18 mouse cellular contexts compared by ENCODE assay signal in the genomic region with DNA sequence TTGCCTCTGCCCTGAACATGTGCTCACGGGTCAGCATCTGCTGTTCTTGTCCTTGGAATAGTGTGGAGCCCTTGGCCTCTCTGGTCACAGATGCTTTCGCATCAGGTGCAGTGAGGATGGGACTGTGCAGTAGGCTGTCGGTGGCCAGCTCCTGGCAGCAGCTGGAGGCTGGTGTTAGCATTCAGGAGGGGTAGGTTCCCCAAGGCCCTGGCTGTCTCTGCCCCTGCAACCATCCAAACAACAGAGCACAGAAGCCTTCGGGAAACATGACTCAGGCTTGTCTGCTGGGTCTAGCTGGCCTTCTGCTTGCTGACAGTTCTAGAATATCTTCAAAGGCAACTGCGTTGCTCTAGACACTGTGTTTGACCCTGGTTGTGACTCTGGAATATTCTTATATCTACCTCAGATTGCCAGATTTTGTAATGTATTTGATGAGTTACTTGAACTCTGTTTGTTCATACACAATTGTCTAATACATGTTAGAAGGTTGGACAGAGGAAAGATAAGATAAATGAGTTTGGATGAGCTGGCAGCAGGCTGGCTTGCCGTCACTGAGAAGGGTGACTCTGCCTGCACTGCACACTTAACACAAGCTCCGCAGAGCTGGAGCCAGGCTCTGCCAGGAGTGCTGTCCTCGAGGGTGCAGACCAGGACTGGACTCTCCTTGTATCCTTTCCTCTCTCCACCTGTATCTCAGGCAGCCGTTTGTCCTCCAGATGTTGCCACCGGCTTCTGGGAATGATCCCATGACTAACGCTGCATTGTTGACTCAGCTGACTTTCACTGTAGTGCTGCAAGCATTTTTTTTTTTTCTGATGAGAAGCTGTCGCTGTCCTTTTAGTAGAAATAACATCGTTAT. TPM values are rescaled to one million over a fixed set of nuclear protein-coding genes. Genes with fewer than 3 reads are reported as not detected.
DNase-seq lines count a peak whose midpoint lies in the region; ATAC-seq and TF ChIP-seq lines count a peak whose summit lies in the region.
"Had no signal": no experiment of that assay in that cellular context is flagged by ENCODE, and none has a peak within 500 bp of the region (broad histone marks: within the 10 kb centered on the region; RNA-seq: fewer than 3 reads in every experiment).

No protein-coding gene starts in this region.

- H3K27me3 ChIP-seq in hindbrain, postnatal 0 days (ENCODE audit: insufficient read depth, low read length), result no peaks in the 10 kb centered on the region
- no peaks in the 10 kb centered on the region for H3K27me3 ChIP-seq in hindbrain, embryonic 16.5 days (replicated peaks; ENCODE audit: control insufficient read depth, insufficient read depth, low read length)
- H3K27me3 ChIP-seq: limb, embryonic 15.5 days; liver, embryonic 15.5 days; neural tube, embryonic 12.5 days had no signal

- H3K9me3 ChIP-seq in hindbrain, postnatal 0 days (ENCODE audit: low read length), result no peaks in the 10 kb centered on the region
- no peaks in the 10 kb centered on the region for H3K9me3 ChIP-seq in hindbrain, embryonic 16.5 days (ENCODE audit: control insufficient read depth, low read length)
- H3K9me3 ChIP-seq: G1E; heart, embryonic 13.5 days; limb, embryonic 15.5 days; liver, embryonic 15.5 days; neural tube, embryonic 12.5 days had no signal

- H3K4me3 ChIP-seq in hindbrain, postnatal 0 days (ENCODE audit: low read length), result no peak overlapping the region
- H3K4me3 ChIP-seq in hindbrain, embryonic 16.5 days (ENCODE audit: low read length), result no peak overlapping the region
- H3K4me3 ChIP-seq: gastrocnemius, adult 2 months; heart, embryonic 13.5 days; limb, embryonic 15.5 days; liver, embryonic 15.5 days; neural tube, embryonic 12.5 days had no signal

- no peak overlapping the region for H3K4me2 ChIP-seq in hindbrain, postnatal 0 days (ENCODE audit: low read depth, low read length)
- H3K4me2 ChIP-seq in hindbrain, embryonic 16.5 days (ENCODE audit: low read length), result no peak overlapping the region
- H3K4me2 ChIP-seq: heart, embryonic 13.5 days; limb, embryonic 15.5 days; liver, embryonic 15.5 days; neural tube, embryonic 12.5 days had no signal

- H3K27ac ChIP-seq in hindbrain, postnatal 0 days, result no peak overlapping the region
- H3K27ac ChIP-seq in hindbrain, embryonic 16.5 days (ENCODE audit: low read depth, low read length), result no peak overlapping the region
- H3K27ac ChIP-seq: gastrocnemius, adult 2 months; heart, embryonic 13.5 days; limb, embryonic 15.5 days; liver, embryonic 15.5 days; neural tube, embryonic 12.5 days had no signal

- no peak for TF ChIP-seq CTCF in hindbrain, postnatal 0 days (IDR thresholded peaks at IDR 0.05; ENCODE audit: low read depth)

- ATAC-seq in hindbrain, postnatal 0 days, result no peak
- ATAC-seq in hindbrain, embryonic 16.5 days, result no peak

- H3K4me1 ChIP-seq in hindbrain, postnatal 0 days (ENCODE audit: insufficient read depth, low read length), result peaks cover 10% of the 10 kb centered on the region; the same call in 1 of the 2 replicates
- H3K4me1 ChIP-seq in hindbrain, embryonic 16.5 days (ENCODE audit: control insufficient read depth, insufficient read depth, low read depth, low read length), result peaks cover 6% of the 10 kb centered on the region
- H3K4me1 ChIP-seq: liver, embryonic 15.5 days had no signal

- peak; percentile 84 to 93 for DNase-seq in adrenal gland, adult (ENCODE audit: inconsistent age in 2 of 2, low spot score in 1 of 2)
- no peak for DNase-seq in adrenal gland, postnatal 4 days (ENCODE audit: low spot score in 2 of 2)
- DNase-seq in hindbrain, postnatal 0 days (ENCODE audit: low spot score), result peak; percentile 20
- DNase-seq in 3T3-L1 (ENCODE audit: low read depth, low spot score), result peak; percentile 73
- DNase-seq in adrenal gland, postnatal 10 days, result peak; percentile 63
- DNase-seq in left cerebral cortex, adult 8-10 months (ENCODE audit: low spot score in 2 of 2), result no peak
- no peak for DNase-seq in kidney, postnatal 25 days
- DNase-seq: cerebellum, adult 9-10 months; gastrocnemius, adult 2 months; kidney, adult 18-20 months; kidney, postnatal 14 days; thymus, adult 18-20 months had no signal

- no peak overlapping the region for H3K9ac ChIP-seq in hindbrain, postnatal 0 days (replicated peaks; ENCODE audit: low read length)
- no peak overlapping the region for H3K9ac ChIP-seq in hindbrain, embryonic 16.5 days (ENCODE audit: low read depth, low read length)
- H3K9ac ChIP-seq: heart, embryonic 13.5 days; limb, embryonic 15.5 days; liver, embryonic 15.5 days; neural tube, embryonic 12.5 days had no signal

- H3K36me3 ChIP-seq in hindbrain, postnatal 0 days (ENCODE audit: insufficient read depth, low read length), result no peaks in the 10 kb centered on the region
- no peaks in the 10 kb centered on the region for H3K36me3 ChIP-seq in hindbrain, embryonic 16.5 days (ENCODE audit: control insufficient read depth, insufficient read depth, low read length)
- H3K36me3 ChIP-seq: G1E; heart, embryonic 13.5 days; limb, embryonic 15.5 days; neural tube, embryonic 12.5 days had no signal

- WGBS in hindbrain, postnatal 0 days, result 47% methylated on average over 13 of the region's 13 CpGs
- WGBS in hindbrain, embryonic 16.5 days, result 48% methylated on average over 13 of the region's 13 CpGs

RNA-seq across cellular contexts. Expression of a gene that starts 38.9 kb away (rescaled TPM):
- total RNA-seq in adrenal gland, postnatal 4 days (2021), result 10 to 100 TPM; 20.3 to 22.2 TPM
- total RNA-seq in hindbrain, postnatal 0 days (2014; rRNA removed), result 17.4 and 18.0 TPM in 2 replicates
- 17.1 and 17.6 TPM in 2 replicates for polyA plus RNA-seq in hindbrain, postnatal 0 days (2015; fragmentation: Nextera tagmentation; extraction: Ambion mirVana)
- polyA plus RNA-seq in hindbrain, embryonic 16.5 days (2015; fragmentation: Nextera tagmentation; extraction: Ambion mirVana), result 9.8 and 12.7 TPM in 2 replicates
- 10 to 100 TPM; 20.8 to 25.2 TPM for total RNA-seq in adrenal gland, postnatal 10 days (2021)
- 1 to 10 TPM; 5.4 to 8.5 (median 7.0) TPM for total RNA-seq in left cerebral cortex, adult 8-10 months (2022)

Comparison
In these comparisons a context has a peak if more than half of its experiments do, and no peak if none do; other contexts are left out.
1. DNase-seq: peak in adrenal gland, adult (2 of 2), hindbrain, postnatal 0 days (single experiment), 3T3-L1 (single experiment) and adrenal gland, postnatal 10 days (single experiment); none in adrenal gland, postnatal 4 days (0 of 2), left cerebral cortex, adult 8-10 months (0 of 2) and kidney, postnatal 25 days (0 of 2).